Mouse (Mus musculus): ENCODE data around the gene Foxo4.

Gene Foxo4

DNA sequence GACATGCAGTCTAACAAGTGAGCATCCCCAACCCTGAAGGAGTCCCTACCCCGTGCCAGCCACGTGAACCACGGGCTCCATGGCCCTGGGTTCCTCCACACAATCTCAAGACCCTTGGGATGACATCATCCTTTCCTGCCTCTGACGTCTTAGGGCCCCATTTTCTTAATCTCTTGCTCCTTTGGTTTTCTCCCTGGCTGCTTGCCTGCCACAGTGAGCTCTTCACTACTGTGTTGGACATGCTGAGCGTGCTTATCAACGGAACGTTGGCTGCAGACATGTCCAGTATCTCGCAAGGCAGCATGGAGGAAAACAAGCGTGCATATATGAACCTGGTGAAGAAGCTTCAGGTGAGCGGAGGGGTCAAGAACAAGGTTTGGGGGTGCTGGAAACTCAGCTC lies 35.8 kb downstream of the Foxo4 start:
- DNase-seq (ENCODE audit: low read depth, low spot score), result no peak

DNA sequence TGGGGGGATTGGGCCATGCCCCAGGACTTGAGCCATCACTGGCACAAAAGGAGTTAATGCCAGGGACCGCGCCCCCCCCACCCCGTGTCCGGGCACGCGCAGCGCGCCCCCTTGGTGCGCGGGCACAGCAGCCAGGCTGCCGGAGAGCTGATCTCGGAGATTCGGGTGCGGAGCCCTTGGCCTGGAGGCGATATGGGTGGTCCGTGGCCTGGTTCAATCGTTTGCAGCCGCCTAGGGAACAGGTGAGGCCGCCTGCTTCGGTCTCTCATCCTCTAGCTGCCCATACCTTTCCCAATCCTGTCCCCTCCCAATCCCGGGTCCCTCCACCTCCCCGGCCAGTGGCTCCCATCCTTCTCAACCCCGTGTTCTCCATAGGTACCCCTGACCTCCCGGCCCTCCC lies 44.7 kb downstream of the Foxo4 start, which contains the start of gene Nlgn3:
Gene Nlgn3, plus strand, starts transcription at position 114 of the 400 bp plus-strand sequence.
- peak; percentile 36 for DNase-seq (ENCODE audit: low read depth, low spot score)

DNA sequence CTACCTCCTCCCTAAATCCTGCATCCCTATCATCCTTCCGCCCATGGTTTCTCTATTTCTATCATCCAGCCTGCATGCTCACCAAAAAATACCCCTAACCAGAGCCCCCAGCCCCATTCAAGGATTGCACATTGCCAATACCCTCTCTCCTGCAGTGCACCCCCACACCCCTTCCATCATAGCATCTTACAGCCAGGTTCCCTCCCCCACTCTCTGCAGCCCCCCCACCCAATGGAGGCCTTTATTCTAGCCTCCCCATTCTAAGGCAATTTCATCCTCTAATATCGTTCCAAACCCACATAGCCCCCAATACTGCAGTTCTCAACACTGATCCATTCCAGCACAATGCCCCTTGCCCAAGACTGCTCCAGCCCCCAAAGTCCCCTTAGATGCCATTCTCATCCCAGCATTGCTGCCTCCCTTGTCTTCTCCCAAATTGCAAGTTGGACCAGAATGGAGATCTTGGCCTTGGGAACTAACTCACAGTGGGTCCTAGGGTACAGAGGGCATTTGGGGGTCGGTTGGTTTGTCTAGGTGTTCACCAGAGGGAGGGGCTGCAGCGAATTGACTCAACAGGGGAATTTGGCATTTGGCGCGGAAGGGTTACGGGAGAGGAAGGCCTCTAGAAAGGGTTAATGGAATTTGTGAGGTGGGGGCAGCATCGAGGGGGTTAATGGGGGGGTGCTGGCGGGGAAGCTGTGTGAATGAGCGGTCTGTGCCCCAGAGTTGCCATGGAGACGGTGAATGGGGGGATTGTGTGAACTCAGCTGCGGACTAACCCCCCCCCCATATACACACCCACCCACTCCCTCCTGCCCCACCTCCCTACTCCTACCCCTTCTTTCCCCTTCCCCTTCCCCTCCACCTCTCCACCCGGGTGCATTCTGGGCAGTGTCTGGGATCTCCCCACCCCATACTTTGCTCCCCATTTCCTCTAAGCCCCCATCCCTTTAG lies 45.4 kb downstream of the Foxo4 start:
- DNase-seq (ENCODE audit: low read depth, low spot score), result peak; percentile 57

DNA sequence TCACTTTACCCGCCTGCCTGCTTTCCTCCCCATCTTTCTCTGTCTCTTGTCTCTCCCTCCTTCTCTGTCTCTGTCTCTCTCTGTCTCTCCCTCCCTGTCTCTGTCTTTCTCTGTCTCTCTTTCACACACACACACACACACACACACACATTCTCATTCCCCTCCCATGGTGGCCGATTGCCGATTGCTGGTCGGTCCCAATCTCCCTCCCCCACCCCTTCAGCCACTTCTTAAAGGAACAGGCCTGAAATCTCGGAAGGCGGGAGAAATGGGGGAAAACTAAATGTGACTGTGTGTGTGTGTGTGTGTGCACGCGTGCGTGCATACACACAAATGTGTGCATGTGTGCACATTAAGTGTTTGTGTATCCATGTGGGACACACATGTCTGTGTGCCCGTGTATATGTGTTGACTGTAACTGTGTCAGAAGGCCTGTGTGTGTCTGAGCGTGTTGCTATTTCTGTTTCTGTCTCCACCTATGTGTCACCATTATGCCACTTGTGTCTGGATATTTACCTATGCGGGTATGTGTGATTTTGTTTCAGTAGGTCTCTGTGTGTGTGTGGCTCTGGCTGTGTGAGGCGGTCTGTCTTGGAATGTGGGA lies 46.2 kb downstream of the Foxo4 start:
- peak; percentile 40 for DNase-seq (ENCODE audit: low read depth, low spot score)

DNA sequence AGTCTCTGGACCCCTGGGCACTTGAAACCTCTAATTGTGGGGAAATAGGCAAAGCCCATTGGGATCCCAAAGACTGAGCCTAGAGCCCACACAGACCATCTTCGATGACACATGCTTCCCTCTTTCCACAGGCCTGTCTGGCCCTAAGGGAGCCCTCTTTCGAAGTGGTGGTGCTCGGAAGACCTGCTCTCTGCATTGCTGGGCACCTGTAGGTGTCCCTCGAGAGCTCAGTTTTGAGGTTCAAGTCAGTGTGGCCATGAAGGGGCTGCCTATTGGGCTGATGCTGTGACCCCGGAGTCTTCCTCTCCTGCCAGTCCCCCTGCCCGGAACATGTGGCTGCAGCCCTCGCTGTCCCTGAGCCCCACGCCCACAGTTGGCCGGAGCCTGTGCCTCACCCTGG lies 47.3 kb downstream of the Foxo4 start:
- DNase-seq (ENCODE audit: low read depth, low spot score), result no peak

DNA sequence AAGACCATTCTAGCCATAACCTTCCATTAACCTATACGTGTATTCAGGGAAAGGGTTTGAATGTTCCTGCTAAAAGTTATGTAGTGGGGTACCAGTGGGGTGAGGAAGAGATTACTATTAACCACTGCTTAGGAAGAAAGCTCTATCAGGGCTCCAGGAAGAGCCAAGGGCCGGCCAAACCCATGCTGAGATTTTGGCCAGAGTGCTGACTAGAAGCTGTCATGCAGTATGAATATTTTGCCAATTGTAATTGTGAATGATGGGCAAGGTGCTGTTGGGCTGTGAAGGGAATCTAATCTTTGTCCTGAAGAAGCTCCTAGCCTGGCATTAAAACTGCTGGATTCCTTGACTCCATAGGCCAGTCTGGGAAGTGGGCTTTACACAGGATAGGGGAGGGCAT lies 50.3 kb downstream of the Foxo4 start:
- no peak for DNase-seq (ENCODE audit: low read depth, low spot score)

DNA sequence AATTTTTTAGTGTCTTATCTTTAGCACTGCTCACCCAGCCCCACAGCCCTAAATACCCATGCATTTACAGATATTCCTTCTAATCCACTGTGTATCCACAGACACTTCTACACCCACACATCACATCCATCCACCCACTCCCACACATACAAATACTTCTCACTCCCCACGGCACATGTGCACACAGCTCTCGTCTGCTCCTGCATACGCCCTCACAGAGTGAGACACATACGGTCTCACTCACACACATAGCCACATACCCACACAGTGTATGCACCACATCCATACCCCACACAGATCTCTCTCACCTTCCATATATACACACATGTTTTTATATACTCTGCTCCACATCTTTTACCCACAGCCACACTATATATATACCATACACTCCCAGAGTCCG lies 55.0 kb downstream of the Foxo4 start:
- no peak for DNase-seq (ENCODE audit: low read depth, low spot score)

Data from mesoderm, embryonic 11.5 days (tissue).